Mouse (Mus musculus): ENCODE results near the gene Spata31. TPM values are rescaled to one million over a fixed set of nuclear protein-coding genes. Genes with fewer than 3 reads are reported as not detected.

Gene Spata31
- not detected for polyA plus RNA-seq (2014; fragmentation: Illumina TruSeq; extraction: RNeasy Lipid Tissue Mini Kit (QIAGEN cat#74804))

GRCm38 (mm10) chr13:64917191-64917590, at the start of gene Spata31:
TSS of gene Spata31 (plus strand) at chr13:64917406.

GRCm38 (mm10) chr13:64903585-64904208, 13.5 kb upstream of the Spata31 start, which contains the start of gene Cntnap3:
TSS of gene Cntnap3 (minus strand) at chr13:64903955.

Other genes with a start within 250 kb of the Spata31 start
- 0.74 TPM for gene Cntnap3, start 13.5 kb upstream of the Spata31 start, polyA plus RNA-seq (2014; fragmentation: Illumina TruSeq; extraction: RNeasy Lipid Tissue Mini Kit (QIAGEN cat#74804))
- gene Spata31d1c, start 115.7 kb downstream of the Spata31 start, polyA plus RNA-seq (2014; fragmentation: Illumina TruSeq; extraction: RNeasy Lipid Tissue Mini Kit (QIAGEN cat#74804)) = not detected
- not detected for gene Prss47, start 135.4 kb downstream of the Spata31 start, polyA plus RNA-seq (2014; fragmentation: Illumina TruSeq; extraction: RNeasy Lipid Tissue Mini Kit (QIAGEN cat#74804))
- gene Mfsd14b, start 195.6 kb downstream of the Spata31 start, polyA plus RNA-seq (2014; fragmentation: Illumina TruSeq; extraction: RNeasy Lipid Tissue Mini Kit (QIAGEN cat#74804)) = 116 TPM
- gene Olfr465-ps1, start 220.7 kb downstream of the Spata31 start, polyA plus RNA-seq (2014; fragmentation: Illumina TruSeq; extraction: RNeasy Lipid Tissue Mini Kit (QIAGEN cat#74804)) = not detected
- not detected for gene Olfr466, start 232.8 kb downstream of the Spata31 start, polyA plus RNA-seq (2014; fragmentation: Illumina TruSeq; extraction: RNeasy Lipid Tissue Mini Kit (QIAGEN cat#74804))

All from ovary, adult 10 weeks (tissue).